Mouse (Mus musculus): ENCODE results near the gene Armc12.

Armc12 gene

DNA sequence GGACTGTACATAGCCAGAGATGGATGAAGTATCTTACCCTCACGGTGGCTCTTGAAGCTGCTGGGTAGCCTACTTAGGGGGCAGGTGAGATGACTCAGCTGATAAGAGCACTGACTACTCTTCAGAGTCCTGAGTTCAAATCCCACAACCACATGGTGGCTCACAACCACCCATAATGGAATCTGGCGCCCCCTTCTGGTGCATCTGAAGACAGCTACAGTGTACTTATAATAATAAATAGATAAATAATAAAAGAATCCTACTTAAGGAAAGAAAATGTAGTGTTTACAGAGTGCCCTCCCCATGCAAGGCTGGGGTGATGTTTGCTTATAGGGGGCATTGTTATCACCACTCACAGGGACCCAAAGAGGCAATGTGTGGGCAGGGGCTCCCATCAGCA, 50.5 kb downstream of the Armc12 start:
- in situ Hi-C loops (cut with MboI, MseI): no loop called here

DNA sequence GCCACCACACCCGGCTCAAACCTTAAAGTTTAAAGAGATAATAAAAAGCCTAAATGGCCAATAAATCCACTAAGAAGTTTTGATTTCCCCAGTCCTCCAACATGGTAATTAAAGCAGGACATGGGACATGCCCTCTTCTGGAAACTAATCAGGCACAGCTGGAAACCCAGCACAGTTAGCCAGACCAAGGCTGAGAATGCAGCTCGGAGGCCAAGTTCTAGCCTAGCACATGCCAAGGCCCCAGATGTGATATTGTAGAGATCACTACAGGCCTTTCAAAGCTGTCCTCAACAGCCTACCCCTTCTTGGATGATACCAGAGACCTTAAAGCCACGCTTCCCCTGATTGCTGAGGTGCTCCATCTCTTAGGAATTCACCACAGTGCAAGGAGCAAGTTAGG, 55.9 kb downstream of the Armc12 start:
- in situ Hi-C loops (cut with MboI, MseI): no loop called here

DNA sequence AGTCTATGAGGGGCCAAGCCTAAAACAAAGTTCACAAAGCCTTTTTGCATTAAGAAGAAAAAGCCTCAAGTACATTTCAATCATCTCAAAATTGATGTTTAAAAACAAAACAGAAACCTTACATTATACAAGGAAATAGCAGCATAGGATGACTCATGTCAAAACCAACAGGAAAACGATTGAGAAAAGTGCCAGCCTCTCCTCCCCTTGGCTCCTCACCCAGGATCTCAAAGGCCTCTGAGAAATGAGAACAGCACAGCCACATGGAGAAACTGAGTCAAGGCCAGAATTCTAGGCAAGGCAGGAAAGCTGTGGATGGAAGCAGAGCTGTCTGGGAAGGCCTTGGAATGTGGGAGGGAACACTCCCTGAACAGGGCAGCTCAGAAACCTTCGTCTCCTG, 58.0 kb downstream of the Armc12 start:
- in situ Hi-C loops (cut with MboI, MseI): no loop called here

All from regulatory T cell (primary cell).